Mouse (Mus musculus) forebrain, embryonic 13.5 days (tissue): ENCODE measurements around the gene Polr3c. TPM values are rescaled to one million over a fixed set of nuclear protein-coding genes. Genes with fewer than 3 reads are reported as not detected.
A peak's percentile ranks its signal among the peaks of the same experiment; 100 is the strongest.
"Not testable (repeated sequence)": the region's sequence is repeated elsewhere in the genome, so short reads cannot be mapped to it uniquely, and the experiment has no call there.

Source experiments
- ATAC-seq: fragments of 200-750 bp; cut with Nextera tagmentation; 2 replicates; pipeline ENCODE4 v1.8.0; 2017
- H3K27ac ChIP-seq: fragments of 300-500 bp; sonication (generic); 2 replicates; pipeline ENCODE4 v1.5.1; 2015; ENCODE audit warnings: inconsistent platforms, mild to moderate bottlenecking, moderate library complexity
- H3K27me3 ChIP-seq: fragments of 300-500 bp; sonication (generic); 2 replicates; pipeline ENCODE4 v1.6.1; 2015; ENCODE audit warnings: mild to moderate bottlenecking, inconsistent platforms
- H3K36me3 ChIP-seq: fragments of 300-500 bp; sonication (generic); 2 replicates; pipeline ENCODE4 v1.6.1; 2015; ENCODE audit warnings: mild to moderate bottlenecking, inconsistent platforms; ENCODE audit not compliant: poor library complexity, severe bottlenecking
- H3K4me1 ChIP-seq: fragments of 300-500 bp; sonication (generic); 2 replicates; pipeline ENCODE4 v1.6.1; 2015; ENCODE audit warnings: inconsistent platforms
- H3K4me2 ChIP-seq: fragments of 300-500 bp; sonication (generic); 2 replicates; pipeline ENCODE4 v1.6.1; 2015; ENCODE audit warnings: inconsistent platforms, mild to moderate bottlenecking, moderate library complexity
- H3K4me3 ChIP-seq: fragments of 300-500 bp; sonication (generic); 2 replicates; pipeline ENCODE4 v1.5.1; 2015; ENCODE audit warnings: mild to moderate bottlenecking, inconsistent platforms
- H3K9ac ChIP-seq: fragments of 300-500 bp; sonication (generic); 2 replicates; pipeline ENCODE4 v1.6.1; 2015; ENCODE audit warnings: mild to moderate bottlenecking, inconsistent platforms
- H3K9me3 ChIP-seq: fragments of 300-500 bp; sonication (generic); replicated peaks from 2 replicates; pipeline ENCODE4 v1.6.1; 2016; ENCODE audit warnings: inconsistent platforms
- WGBS: fragments of 180-500 bp; shearing (Covaris S2); methylation state at CpG from one replicate; pipeline ENCODE4 v1.1.7; 2015; 5-methylcytosine and 5-hydroxymethylcytosine counted together
- polyA plus RNA-seq: library from polyadenylated mRNA; unstranded; fragments of >200 nt; fragmentation: Nextera tagmentation; extraction: Ambion mirVana; gene quantifications from 2 replicates; pipeline ENCODE4 v1.2.1, GENCODE M21; 2015

Gene Polr3c
- polyA plus RNA-seq, 1 experiment from 2014 or later, result 42.0 TPM

DNA sequence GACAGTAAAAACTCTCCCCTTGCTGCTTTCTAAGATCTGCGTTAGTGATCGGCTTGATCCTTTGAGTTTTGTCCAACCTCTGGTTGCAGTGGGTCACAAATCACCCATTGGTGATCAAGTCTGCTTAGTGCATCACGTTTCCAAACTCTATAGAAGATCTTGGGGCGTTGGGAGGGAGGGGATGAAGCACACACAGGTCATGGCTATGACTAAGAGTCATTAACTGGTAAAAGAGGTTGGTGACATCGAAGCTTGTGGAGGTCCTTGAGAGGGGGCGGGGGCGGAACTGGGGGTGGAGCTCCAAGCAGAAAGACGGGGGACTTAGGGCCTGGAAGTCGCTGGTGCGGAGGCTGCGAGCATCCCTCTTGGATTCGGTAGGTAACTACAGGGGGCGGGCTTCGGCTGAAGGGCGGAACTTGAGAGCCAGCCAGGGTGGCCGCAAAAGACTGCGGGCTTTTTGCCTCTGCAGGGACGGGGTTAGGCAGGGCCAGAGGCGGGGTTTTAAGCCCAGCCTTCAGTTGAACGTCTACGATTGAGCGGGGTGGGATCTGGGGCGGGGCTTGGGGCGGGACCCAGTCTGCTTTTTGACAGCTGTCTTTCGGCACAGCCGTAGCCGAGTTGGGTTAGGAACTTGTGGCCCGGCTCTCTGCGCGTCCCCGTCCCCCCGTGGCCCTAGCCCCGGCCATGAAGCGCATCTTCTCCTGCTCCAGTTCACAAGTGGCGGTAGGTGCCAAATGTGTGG, 57.5 kb downstream of the Polr3c start, which contains the start of gene Ankrd35:
TSS of gene Ankrd35 (plus strand) at position 405 of the 742 bp plus-strand sequence.
- ATAC-seq, result peak; percentile 94
- Histone ChIP-seq H3K4me3 (peak within 1 kb of the TSS; percentile 46), H3K4me2 (peak within 1 kb of the TSS; percentile 75), H3K27ac (no peak within 1 kb of the TSS), H3K9me3 (no peaks in the 10 kb centered on the region), H3K4me1 (peaks cover 7% of the 10 kb centered on the region), H3K36me3 (no peaks in the 10 kb centered on the region), H3K9ac (peak within 1 kb of the TSS; percentile 54), H3K27me3 (peaks cover 14% of the 10 kb centered on the region)
- 6% methylated on average over 35 of the region's 35 CpGs for WGBS

DNA sequence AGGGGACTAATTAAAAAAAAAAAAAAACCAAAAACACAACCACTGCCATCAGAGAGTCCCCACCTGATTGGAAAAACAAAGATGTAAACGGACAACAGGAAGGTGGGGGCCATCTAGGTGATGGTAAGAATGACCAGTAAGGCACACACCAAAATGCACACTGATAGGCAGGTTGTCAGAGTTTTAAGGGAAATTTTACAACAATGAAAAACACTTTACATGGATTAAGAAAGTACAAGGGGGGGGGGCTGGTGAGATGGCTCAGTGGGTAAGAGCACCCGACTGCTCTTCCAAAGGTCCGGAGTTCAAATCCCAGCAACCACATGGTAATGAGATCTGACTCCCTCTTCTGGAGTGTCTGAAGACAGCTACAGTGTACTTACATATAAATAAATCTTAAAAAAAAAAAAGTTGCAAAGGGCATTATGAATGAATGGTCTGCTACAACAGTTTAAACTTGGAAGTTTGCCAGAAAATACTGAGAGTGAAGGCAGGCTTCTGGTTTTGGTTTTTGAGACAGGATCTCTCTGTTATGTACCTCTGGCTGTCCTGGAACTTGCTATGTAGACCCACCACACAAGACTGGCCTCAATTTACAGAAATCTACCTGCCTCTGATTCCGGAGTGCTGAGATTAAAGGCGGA, 58.9 kb downstream of the Polr3c start:
- Histone ChIP-seq H3K36me3 (no peaks in the 10 kb centered on the region), H3K27ac (no peak overlapping the region), H3K9me3 (no peaks in the 10 kb centered on the region), H3K4me3 (no peak overlapping the region), H3K27me3 (peaks cover 14% of the 10 kb centered on the region), H3K4me2 (no peak overlapping the region), H3K9ac (no peak overlapping the region), H3K4me1 (peaks cover 13% of the 10 kb centered on the region)
- ATAC-seq, result no peak
- 95% methylated on average over 5 of the region's 5 CpGs for WGBS

DNA sequence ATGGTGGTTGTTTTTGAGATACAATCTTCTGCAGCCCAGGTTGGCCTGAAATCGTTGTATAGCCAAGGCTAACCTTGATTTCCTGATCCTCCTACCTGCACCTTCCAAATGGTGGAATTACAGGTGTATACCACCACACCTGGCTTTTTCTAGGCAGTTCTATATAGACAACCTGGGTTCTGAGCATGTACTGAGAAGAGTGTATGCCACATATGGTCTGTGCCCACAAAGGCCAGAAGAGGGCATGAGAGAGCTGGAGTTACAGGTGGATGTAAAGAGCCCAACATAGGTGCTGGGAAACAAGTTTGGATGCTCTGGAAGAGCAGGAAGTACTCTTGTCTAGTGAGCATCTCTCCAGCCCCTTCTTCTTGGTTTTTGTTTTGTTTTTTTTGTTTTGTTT, 60.1 kb downstream of the Polr3c start:
- no peaks in the 10 kb centered on the region for H3K36me3 ChIP-seq
- no peak for ATAC-seq

DNA sequence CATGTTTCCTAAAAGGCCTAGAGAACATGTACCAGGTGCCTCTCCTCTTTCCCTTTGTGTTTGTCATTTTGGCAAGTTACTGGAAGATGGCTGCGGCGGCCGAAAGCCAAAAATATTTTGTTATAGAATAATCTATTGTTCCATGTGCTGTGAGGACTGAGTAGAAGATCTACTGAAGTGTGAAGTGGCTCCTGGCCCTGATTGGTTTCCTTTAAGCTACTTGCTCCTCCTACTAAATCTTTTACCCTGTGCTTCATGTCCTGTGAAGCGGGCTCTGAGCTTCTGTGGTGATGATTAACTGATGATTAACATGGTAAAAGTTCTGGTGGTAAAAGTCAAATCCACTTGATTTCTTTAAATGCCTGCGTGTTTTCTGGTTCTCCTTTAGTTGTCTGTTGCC, 60.5 kb downstream of the Polr3c start:
- no peak overlapping the region for H3K4me2 ChIP-seq
- 93% methylated on average over 5 of the region's 5 CpGs for WGBS
- no peak overlapping the region for H3K9ac ChIP-seq
- H3K27me3 ChIP-seq, result peaks cover 14% of the 10 kb centered on the region
- H3K4me1 ChIP-seq, result peaks cover 17% of the 10 kb centered on the region
- no peaks in the 10 kb centered on the region for H3K9me3 ChIP-seq
- H3K36me3 ChIP-seq, result no peaks in the 10 kb centered on the region
- H3K27ac ChIP-seq, result no peak overlapping the region
- H3K4me3 ChIP-seq, result no peak overlapping the region
- no peak for ATAC-seq

More for the DNA sequence above, 60.1 kb downstream of the Polr3c start:
- peaks cover 14% of the 10 kb centered on the region for H3K27me3 ChIP-seq
- H3K4me1 ChIP-seq, result peaks cover 17% of the 10 kb centered on the region
- no peak overlapping the region for H3K4me2 ChIP-seq
- no peak overlapping the region for H3K4me3 ChIP-seq
- H3K9ac ChIP-seq, result no peak overlapping the region
- H3K9me3 ChIP-seq, result no peaks in the 10 kb centered on the region
- H3K27ac ChIP-seq, result no peak overlapping the region
- 51% methylated on average over 1 of the region's 1 CpGs for WGBS

DNA sequence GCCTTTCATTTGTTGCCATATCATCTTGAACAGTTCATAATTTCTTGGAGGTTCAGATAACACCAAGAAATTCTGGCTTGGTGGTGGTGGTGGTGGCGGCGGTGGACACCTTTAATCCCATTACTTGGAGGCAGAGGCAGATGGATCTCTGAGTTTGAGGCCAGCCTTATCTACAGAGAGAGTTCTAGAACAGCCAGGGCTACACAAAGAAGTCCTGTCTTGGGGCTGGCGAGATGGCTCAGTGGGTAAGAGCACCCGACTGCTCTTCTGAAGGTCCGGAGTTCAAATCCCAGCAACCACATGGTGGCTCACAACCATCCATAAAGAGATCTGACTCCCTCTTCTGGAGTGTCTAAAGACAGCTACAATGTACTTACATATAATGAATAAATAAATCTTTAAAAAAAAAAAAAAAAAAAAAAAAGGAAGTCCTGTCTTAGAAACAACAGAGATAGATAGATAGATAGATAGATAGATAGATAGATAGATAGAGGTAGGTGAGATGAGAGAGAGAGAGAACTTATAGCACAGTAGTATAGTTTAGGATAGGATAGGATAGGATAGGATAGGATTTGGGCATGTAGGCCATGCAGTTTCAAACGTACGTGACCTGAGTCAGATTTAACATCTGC, 61.6 kb downstream of the Polr3c start:
- H3K4me3 ChIP-seq, ATAC-seq, H3K9me3 ChIP-seq, H3K27me3 ChIP-seq, H3K27ac ChIP-seq, H3K36me3 ChIP-seq, H3K4me2 ChIP-seq, H3K9ac ChIP-seq: not testable (repeated sequence)
- WGBS, result 93% methylated on average over 7 of the region's 7 CpGs
- H3K4me1 ChIP-seq, result peaks cover 17% of the 10 kb centered on the region

DNA sequence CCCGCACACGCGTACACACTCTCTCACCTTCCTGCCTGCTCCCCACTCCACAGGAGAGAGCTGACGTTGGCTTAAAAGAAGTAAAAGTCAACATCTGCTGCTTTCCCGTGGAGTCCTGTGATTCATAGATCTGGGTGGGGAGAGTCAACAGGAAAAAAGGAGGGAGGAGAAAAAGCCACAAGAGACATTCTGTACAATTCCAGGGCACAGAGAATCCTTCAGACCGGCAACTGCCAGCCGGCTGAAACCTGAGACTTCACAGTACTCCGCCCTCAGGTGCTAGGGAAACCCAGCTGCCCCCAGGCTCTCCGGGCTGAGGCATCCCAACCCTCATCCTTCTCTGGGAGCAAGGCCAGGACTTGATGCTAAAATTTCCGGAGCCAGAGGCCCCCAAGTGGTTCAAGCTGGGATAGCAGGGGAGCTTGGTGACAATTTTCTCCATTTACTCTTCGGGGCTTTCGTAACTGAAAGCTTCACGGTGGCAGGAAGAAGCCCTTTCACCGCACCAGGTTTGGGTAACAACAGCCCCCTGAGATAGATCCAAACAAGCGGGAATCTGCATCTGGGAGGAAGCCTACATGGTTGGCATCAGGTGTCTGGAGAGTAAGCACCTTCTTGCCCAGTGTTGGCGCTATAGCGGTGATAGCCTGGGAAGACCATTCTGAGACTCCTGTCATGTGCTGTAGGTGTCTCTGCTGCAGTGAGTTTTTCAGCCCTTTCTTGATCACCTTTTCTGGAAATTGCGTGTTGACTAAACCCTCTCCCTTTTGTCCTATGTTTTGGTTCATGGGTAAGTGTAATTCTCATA, 63.8 kb downstream of the Polr3c start:
- peak; percentile 90 for ATAC-seq
- WGBS, result 6% methylated on average over 15 of the region's 18 CpGs
- no peak overlapping the region for H3K27ac ChIP-seq

DNA sequence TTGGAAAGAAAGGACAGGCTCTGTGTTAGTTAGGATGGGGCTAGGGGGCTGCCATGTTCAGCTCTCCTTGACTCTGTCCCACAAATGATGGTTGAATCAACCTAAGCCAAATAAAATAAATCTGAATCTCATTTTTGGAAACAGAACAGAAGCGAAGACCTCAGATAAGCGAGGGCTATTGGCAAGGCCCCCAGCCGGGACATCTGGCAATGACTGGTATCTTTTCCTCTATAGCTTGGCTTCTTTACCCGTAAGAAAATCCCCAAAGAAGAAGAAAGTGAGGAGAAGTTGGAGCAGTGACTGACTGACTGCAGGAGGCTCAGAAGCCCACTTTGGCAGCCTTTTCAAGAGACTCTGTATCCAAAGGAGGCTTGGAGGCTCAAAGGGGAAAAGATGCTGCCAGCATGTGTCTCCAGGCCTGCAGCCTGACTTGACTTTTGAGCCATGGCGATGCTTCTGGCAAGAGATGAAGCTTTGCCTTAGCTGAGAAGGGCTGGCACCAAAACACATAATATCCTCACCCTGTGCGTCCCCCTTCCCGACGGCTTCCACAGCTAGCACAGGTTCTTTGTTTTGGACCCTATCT, 64.6 kb downstream of the Polr3c start:
- Histone ChIP-seq H3K4me1 (peaks cover 10% of the 10 kb centered on the region), H3K4me3 (peak overlapping the region; percentile 32; the same call in 1 of the 2 replicates), H3K9ac (peak overlapping the region; percentile 55), H3K4me2 (peak overlapping the region; percentile 61), H3K36me3 (no peaks in the 10 kb centered on the region), H3K9me3 (no peaks in the 10 kb centered on the region), H3K27ac (no peak overlapping the region), H3K27me3 (no peaks in the 10 kb centered on the region)
- WGBS, result 46% methylated on average over 8 of the region's 8 CpGs
- no peak for ATAC-seq

More for the DNA sequence above, 63.8 kb downstream of the Polr3c start:
- peak overlapping the region; percentile 61 for H3K4me2 ChIP-seq
- no peaks in the 10 kb centered on the region for H3K9me3 ChIP-seq
- H3K4me3 ChIP-seq, result peak overlapping the region; percentile 32
- peaks cover 10% of the 10 kb centered on the region for H3K4me1 ChIP-seq
- no peaks in the 10 kb centered on the region for H3K36me3 ChIP-seq
- peak overlapping the region; percentile 55 for H3K9ac ChIP-seq
- H3K27me3 ChIP-seq, result no peaks in the 10 kb centered on the region

Other genes with a start within 250 kb of the Polr3c start
- 0.25 and 0.36 TPM in 2 replicates for gene Hfe2, start 202.5 kb downstream of the Polr3c start, polyA plus RNA-seq
- gene Txnip, start 169.7 kb downstream of the Polr3c start, polyA plus RNA-seq, result 49.1 and 51.0 TPM in 2 replicates
- gene Gm16253, start 150.6 kb downstream of the Polr3c start, polyA plus RNA-seq, result 1.2 and 1.3 TPM in 2 replicates
- 37.5 and 40.2 TPM in 2 replicates for gene Polr3gl, start 133.4 kb downstream of the Polr3c start, polyA plus RNA-seq
- 6.6 and 6.7 TPM in 2 replicates for gene Ankrd34a, start 131.0 kb downstream of the Polr3c start, polyA plus RNA-seq
- 6.9 and 7.2 TPM in 2 replicates for gene Lix1l, start 126.5 kb downstream of the Polr3c start, polyA plus RNA-seq
- 161 and 168 TPM in 2 replicates for gene Rbm8a, start 97.7 kb downstream of the Polr3c start, polyA plus RNA-seq
- 48.2 and 54.0 TPM in 2 replicates for gene Pex11b, start 92.3 kb downstream of the Polr3c start, polyA plus RNA-seq
- gene Gm42957, start 92.2 kb downstream of the Polr3c start, polyA plus RNA-seq, result 0.06 and 0.10 TPM in 2 replicates
- 0.40 and 0.57 TPM in 2 replicates for gene Itga10, start 82.0 kb downstream of the Polr3c start, polyA plus RNA-seq
- gene Ankrd35, start 57.5 kb downstream of the Polr3c start, polyA plus RNA-seq, result 0.57 and 2.3 TPM in 2 replicates
- 28.8 and 31.0 TPM in 2 replicates for gene Pias3, start 31.2 kb downstream of the Polr3c start, polyA plus RNA-seq
- 6.4 and 7.2 TPM in 2 replicates for gene Nudt17, start 19.1 kb downstream of the Polr3c start, polyA plus RNA-seq
- 68.6 and 71.7 TPM in 2 replicates for gene Rnf115, start within 50 bp of the Polr3c start, polyA plus RNA-seq
- gene Pdzk1, start 101.7 kb upstream of the Polr3c start, polyA plus RNA-seq, result 0.15 TPM in 1 of 2 replicates, not detected in the other
- 0.09 TPM in 2 replicates for gene Cd160, start 101.7 kb upstream of the Polr3c start, polyA plus RNA-seq
- 2.3 and 3.0 TPM in 2 replicates for gene Gja5, start 177.1 kb upstream of the Polr3c start, polyA plus RNA-seq
- gene Gpr89, start 177.7 kb upstream of the Polr3c start, polyA plus RNA-seq, result 37.4 and 38.9 TPM in 2 replicates
- gene Gja8, start 198.4 kb upstream of the Polr3c start, polyA plus RNA-seq, result 0.03 TPM in 1 of 2 replicates, not detected in the other